Mouse (Mus musculus) embryonic facial prominence, embryonic 12.5 days (tissue): ENCODE data around the gene Gm3839. TPM values are rescaled to one million over a fixed set of nuclear protein-coding genes. Genes with fewer than 3 reads are reported as not detected.
"Not testable (repeated sequence)": the region's sequence is repeated elsewhere in the genome, so short reads cannot be mapped to it uniquely, and the experiment has no call there.

Source experiments
- ATAC-seq: fragments of 200-750 bp; cut with Nextera tagmentation; 2 replicates; pipeline ENCODE4 v1.8.0; 2017; ENCODE audit not compliant: insufficient number of reproducible peaks, insufficient read depth, low FRiP score, low TSS enrichment
- H3K27ac ChIP-seq: fragments of 300-500 bp; sonication (generic); 2 replicates; pipeline ENCODE4 v1.5.1; 2016; ENCODE audit warnings: mild to moderate bottlenecking
- H3K27me3 ChIP-seq: fragments of 300-500 bp; sonication (generic); 2 replicates; pipeline ENCODE4 v1.6.1; 2016; ENCODE audit warnings: mild to moderate bottlenecking, moderate library complexity
- H3K36me3 ChIP-seq: fragments of 300-500 bp; sonication (generic); 2 replicates; pipeline ENCODE4 v1.6.1; 2016; ENCODE audit warnings: mild to moderate bottlenecking
- H3K4me1 ChIP-seq: fragments of 300-500 bp; sonication (generic); 2 replicates; pipeline ENCODE4 v1.6.1; 2016
- H3K4me2 ChIP-seq: fragments of 300-500 bp; sonication (generic); replicated peaks from 2 replicates; pipeline ENCODE4 v1.6.1; 2016; ENCODE audit warnings: mild to moderate bottlenecking, moderate library complexity
- H3K4me3 ChIP-seq: fragments of 300-500 bp; sonication (generic); 2 replicates; pipeline ENCODE4 v1.5.1; 2016; ENCODE audit warnings: mild to moderate bottlenecking
- H3K9ac ChIP-seq: fragments of 300-500 bp; sonication (generic); 2 replicates; pipeline ENCODE4 v1.6.1; 2016; ENCODE audit warnings: mild to moderate bottlenecking, moderate library complexity
- H3K9me3 ChIP-seq: fragments of 300-500 bp; sonication (generic); 2 replicates; pipeline ENCODE4 v1.6.1; 2016; ENCODE audit warnings: mild to moderate bottlenecking, moderate library complexity
- WGBS: fragments of 180-500 bp; shearing (Covaris S2); methylation state at CpG from one replicate; pipeline ENCODE4 v1.1.7; 2016; 5-methylcytosine and 5-hydroxymethylcytosine counted together
- polyA plus RNA-seq: library from polyadenylated mRNA; unstranded; fragments of >200 nt; fragmentation: Nextera tagmentation; extraction: Ambion mirVana; gene quantifications from 2 replicates; pipeline ENCODE4 v1.2.1, GENCODE M21; 2016

Gene Gm3839
- 1.0 and 2.0 TPM in 2 replicates for polyA plus RNA-seq

DNA sequence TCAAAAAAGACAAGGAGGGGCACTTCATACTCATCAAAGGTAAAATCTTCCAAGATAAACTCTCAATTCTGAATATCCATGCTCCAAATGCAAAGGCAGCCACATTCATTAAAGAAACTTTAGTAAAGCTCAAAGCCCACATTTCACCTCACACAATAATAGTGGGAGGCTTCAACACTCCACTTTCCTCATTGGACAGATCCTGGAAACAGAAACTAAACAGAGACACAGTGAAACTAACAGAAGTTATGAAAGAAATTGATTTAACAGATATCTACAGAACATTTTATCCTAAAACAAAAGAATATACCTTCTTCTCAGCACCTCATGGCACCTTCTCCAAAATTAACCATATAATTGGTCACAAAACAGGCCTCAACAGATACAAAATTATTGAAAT is at the start of gene Gm3839:
Gene Gm3839 (minus strand): TSS at position 101 of the 400 bp plus-strand sequence.
- not testable (repeated sequence) for H3K4me1 ChIP-seq, H3K4me2 ChIP-seq, ATAC-seq, H3K36me3 ChIP-seq, H3K4me3 ChIP-seq, H3K27ac ChIP-seq, H3K27me3 ChIP-seq, H3K9ac ChIP-seq, H3K9me3 ChIP-seq

GRCm38 (mm10) chr14:11405661-11406060 is 49.1 kb upstream of the Gm3839 start:
- Histone ChIP-seq H3K27me3 (no peaks in the 10 kb centered on the region), H3K4me3 (no peak overlapping the region), H3K36me3 (no peaks in the 10 kb centered on the region), H3K4me1 (no peaks in the 10 kb centered on the region), H3K27ac (no peak overlapping the region), H3K4me2 (no peak overlapping the region), H3K9me3 (no peaks in the 10 kb centered on the region), H3K9ac (no peak overlapping the region)
- 73% methylated on average over 9 of the region's 9 CpGs for WGBS
- no peak for ATAC-seq

DNA sequence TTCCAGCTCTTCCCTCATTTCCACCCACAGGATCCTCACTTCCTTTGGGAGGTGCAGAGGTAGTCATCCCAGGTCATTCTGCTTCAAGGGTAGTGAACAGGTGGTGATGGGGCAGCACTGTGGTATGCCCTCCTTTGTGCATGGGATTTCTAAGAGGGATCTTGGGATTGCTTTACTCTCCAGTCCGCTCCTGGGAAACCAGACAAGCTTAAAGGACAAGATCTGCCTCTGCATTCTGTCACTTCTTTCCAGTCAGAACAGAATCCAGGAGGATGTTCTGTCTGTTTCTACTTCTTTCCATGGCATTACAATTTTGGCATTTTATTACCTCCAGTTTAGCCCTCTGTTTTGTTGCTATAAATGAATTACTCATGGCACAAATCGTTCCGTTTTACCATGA is 21.3 kb upstream of the Gm3839 start:
- no peaks in the 10 kb centered on the region for H3K4me1 ChIP-seq
- H3K9me3 ChIP-seq: no peaks in the 10 kb centered on the region
- H3K9ac ChIP-seq: no peak overlapping the region
- no peak overlapping the region for H3K27ac ChIP-seq
- no peak for ATAC-seq
- H3K4me2 ChIP-seq: no peak overlapping the region
- no peaks in the 10 kb centered on the region for H3K27me3 ChIP-seq
- 92% methylated on average over 3 of the region's 3 CpGs for WGBS
- no peaks in the 10 kb centered on the region for H3K36me3 ChIP-seq
- H3K4me3 ChIP-seq: no peak overlapping the region

DNA sequence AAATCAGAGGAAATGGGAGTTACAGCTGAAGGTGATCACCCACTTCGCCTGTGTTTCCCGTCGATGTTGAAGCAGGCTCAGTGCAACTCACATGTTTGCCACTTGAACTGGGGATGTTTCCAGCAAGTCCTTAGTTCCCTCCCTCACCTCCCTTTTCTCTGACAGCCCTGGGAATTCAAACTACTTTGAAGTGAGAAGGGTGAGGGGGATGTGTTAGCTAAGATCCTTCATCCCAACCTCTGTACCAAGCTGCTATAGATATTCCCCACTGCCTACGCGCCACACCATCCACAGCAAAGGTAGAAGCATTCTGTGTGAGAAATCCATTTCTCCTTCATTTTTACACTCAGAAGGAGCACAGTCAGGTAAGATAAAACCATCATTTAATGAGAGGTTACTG is 18.7 kb upstream of the Gm3839 start:
- no peak overlapping the region for H3K4me2 ChIP-seq
- no peak overlapping the region for H3K27ac ChIP-seq
- H3K4me3 ChIP-seq: no peak overlapping the region
- no peak overlapping the region for H3K9ac ChIP-seq
- WGBS: 79% methylated on average over 5 of the region's 5 CpGs
- H3K9me3 ChIP-seq: no peaks in the 10 kb centered on the region
- no peaks in the 10 kb centered on the region for H3K4me1 ChIP-seq
- H3K36me3 ChIP-seq: no peaks in the 10 kb centered on the region
- ATAC-seq: no peak
- H3K27me3 ChIP-seq: no peaks in the 10 kb centered on the region

- no peaks in the 10 kb centered on the region for H3K36me3 ChIP-seq
- H3K4me3 ChIP-seq: no peak overlapping the region
- no peaks in the 10 kb centered on the region for H3K27me3 ChIP-seq
- no peaks in the 10 kb centered on the region for H3K4me1 ChIP-seq
- peaks cover 3% of the 10 kb centered on the region; the same call in 1 of the 2 replicates for H3K9me3 ChIP-seq
- no peak overlapping the region for H3K27ac ChIP-seq
- no peak for ATAC-seq
- no peak overlapping the region for H3K9ac ChIP-seq
- H3K4me2 ChIP-seq: no peak overlapping the region
- WGBS: 80% methylated on average over 3 of the region's 3 CpGs
These were observed 10.4 kb downstream of the Gm3839 start for GRCm38 (mm10) chr14:11346086-11346485.

DNA sequence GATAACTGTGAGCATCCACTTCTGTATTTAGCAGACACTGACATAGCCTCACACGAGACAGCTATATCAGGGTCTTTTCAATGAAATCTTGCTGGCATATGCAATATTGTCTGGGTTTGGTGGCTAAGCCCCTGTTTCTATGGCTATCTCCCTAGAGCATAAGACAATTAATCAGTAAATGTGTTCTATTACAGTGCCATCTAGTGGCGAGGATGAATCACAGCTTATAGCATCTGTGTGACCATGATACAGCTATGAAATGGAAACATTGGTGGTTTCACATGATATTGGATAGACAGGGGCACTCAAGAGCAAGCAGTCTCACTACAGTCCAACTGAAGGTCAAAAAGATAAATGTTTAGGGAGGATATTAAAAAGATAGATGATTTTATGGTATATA is 26.5 kb downstream of the Gm3839 start:
- Histone ChIP-seq H3K27me3 (no peaks in the 10 kb centered on the region), H3K4me1 (no peaks in the 10 kb centered on the region), H3K9me3 (no peaks in the 10 kb centered on the region), H3K4me3 (no peak overlapping the region), H3K27ac (no peak overlapping the region), H3K4me2 (no peak overlapping the region), H3K9ac (no peak overlapping the region), H3K36me3 (no peaks in the 10 kb centered on the region)
- 55% methylated on average over 2 of the region's 2 CpGs for WGBS
- no peak for ATAC-seq

GRCm38 (mm10) chr14:11307079-11307478 is 49.4 kb downstream of the Gm3839 start:
- Histone ChIP-seq H3K4me3 (no peak overlapping the region), H3K36me3 (no peaks in the 10 kb centered on the region), H3K9ac (no peak overlapping the region), H3K4me1 (no peaks in the 10 kb centered on the region), H3K27ac (no peak overlapping the region), H3K9me3 (no peaks in the 10 kb centered on the region), H3K4me2 (no peak overlapping the region), H3K27me3 (no peaks in the 10 kb centered on the region)
- ATAC-seq: no peak
- 35% methylated on average over 2 of the region's 2 CpGs for WGBS

- H3K27ac ChIP-seq, ATAC-seq, H3K4me3 ChIP-seq, H3K9ac ChIP-seq, H3K36me3 ChIP-seq, H3K27me3 ChIP-seq, H3K9me3 ChIP-seq, H3K4me1 ChIP-seq, H3K4me2 ChIP-seq: not testable (repeated sequence)
- 86% methylated on average over 3 of the region's 3 CpGs for WGBS
These were observed 68.6 kb downstream of the Gm3839 start for GRCm38 (mm10) chr14:11287956-11288355.

GRCm38 (mm10) chr14:11257161-11257705 is 99.3 kb downstream of the Gm3839 start:
- Histone ChIP-seq H3K27ac (no peak overlapping the region), H3K9ac (no peak overlapping the region), H3K27me3 (no peaks in the 10 kb centered on the region), H3K36me3 (no peaks in the 10 kb centered on the region), H3K4me1 (no peaks in the 10 kb centered on the region), H3K9me3 (no peaks in the 10 kb centered on the region), H3K4me2 (no peak overlapping the region), H3K4me3 (no peak overlapping the region)
- WGBS: 91% methylated on average over 4 of the region's 4 CpGs
- no peak for ATAC-seq

- no peak overlapping the region for H3K27ac ChIP-seq
- no peaks in the 10 kb centered on the region for H3K36me3 ChIP-seq
- ATAC-seq: no peak
- H3K9ac ChIP-seq: no peak overlapping the region
- H3K4me1 ChIP-seq: peaks cover 3% of the 10 kb centered on the region; the same call in 1 of the 2 replicates
- H3K9me3 ChIP-seq: no peaks in the 10 kb centered on the region
- no peak overlapping the region for H3K4me3 ChIP-seq
- no peak overlapping the region for H3K4me2 ChIP-seq
- no peaks in the 10 kb centered on the region for H3K27me3 ChIP-seq
These were observed 108.5 kb downstream of the Gm3839 start for GRCm38 (mm10) chr14:11248053-11248452.

DNA sequence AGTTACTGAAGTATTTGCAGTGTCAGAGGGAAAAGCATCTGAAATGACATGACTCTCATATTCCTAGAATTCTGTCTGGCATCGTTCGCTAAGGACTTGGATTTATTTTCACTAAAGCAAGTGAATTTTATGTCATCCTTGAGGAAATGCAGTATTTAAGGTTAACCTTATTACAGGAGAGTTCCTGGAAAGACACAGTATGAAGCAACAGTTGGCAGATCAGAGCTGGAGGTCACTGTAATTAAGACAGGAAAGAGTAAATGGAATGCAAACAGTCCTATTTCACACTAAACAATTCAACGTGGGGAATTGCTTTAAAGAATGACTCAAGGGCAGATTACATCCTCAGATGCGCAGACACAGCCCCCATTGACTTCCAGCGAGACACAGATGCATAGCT is 112.0 kb downstream of the Gm3839 start:
- Histone ChIP-seq H3K27ac (no peak overlapping the region), H3K4me2 (no peak overlapping the region), H3K4me1 (no peaks in the 10 kb centered on the region), H3K9ac (no peak overlapping the region), H3K27me3 (no peaks in the 10 kb centered on the region), H3K36me3 (no peaks in the 10 kb centered on the region), H3K9me3 (no peaks in the 10 kb centered on the region), H3K4me3 (no peak overlapping the region)
- no peak for ATAC-seq
- WGBS: 22% methylated on average over 5 of the region's 5 CpGs

DNA sequence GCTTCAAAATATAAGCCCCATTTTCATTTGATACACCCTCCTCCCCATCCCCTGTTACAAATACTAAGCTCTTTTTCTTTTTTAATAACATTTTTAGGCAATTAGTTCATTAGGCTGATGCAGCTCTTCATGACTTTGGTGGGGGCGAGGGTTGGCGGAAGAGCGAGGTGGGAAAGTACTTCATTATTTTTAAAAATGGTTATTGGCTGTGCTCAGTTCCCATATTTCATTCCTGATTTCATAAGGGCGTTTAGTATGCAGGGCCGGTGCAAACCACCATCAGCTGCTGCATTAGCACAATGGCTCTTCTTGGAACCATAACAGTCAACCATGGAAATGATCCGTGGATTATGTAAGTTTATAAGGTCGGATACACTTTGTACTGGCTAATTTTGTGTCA is 124.4 kb downstream of the Gm3839 start:
- no peak overlapping the region for H3K4me3 ChIP-seq
- H3K4me1 ChIP-seq: no peaks in the 10 kb centered on the region
- H3K27ac ChIP-seq: no peak overlapping the region
- no peaks in the 10 kb centered on the region for H3K27me3 ChIP-seq
- H3K36me3 ChIP-seq: no peaks in the 10 kb centered on the region
- H3K9ac ChIP-seq: no peak overlapping the region
- no peaks in the 10 kb centered on the region for H3K9me3 ChIP-seq
- ATAC-seq: no peak
- H3K4me2 ChIP-seq: no peak overlapping the region
- WGBS: 86% methylated on average over 7 of the region's 7 CpGs
